Mouse (Mus musculus) small intestine, adult 2 months (tissue): Measurements from ENCODE around the gene Eif2a.

Source experiments
- CTCF ChIP-seq: fragments of 200-500 bp; IDR thresholded peaks from 2 replicates; pipeline ENCODE4 v1.5.1; 2012; ENCODE audit warnings: low read depth, mild to moderate bottlenecking, control low read depth, inconsistent platforms, low read length, moderate library complexity, mixed read lengths; ENCODE audit not compliant: insufficient replicate concordance, insufficient read length; ENCODE audit errors: extremely low read depth
- POLR2A ChIP-seq: fragments of 200-500 bp; IDR thresholded peaks from 2 replicates; pipeline ENCODE4 v1.6.1; 2012; ENCODE audit warnings: low read depth, mild to moderate bottlenecking, control low read depth, inconsistent platforms, low read length, moderate library complexity

DNA sequence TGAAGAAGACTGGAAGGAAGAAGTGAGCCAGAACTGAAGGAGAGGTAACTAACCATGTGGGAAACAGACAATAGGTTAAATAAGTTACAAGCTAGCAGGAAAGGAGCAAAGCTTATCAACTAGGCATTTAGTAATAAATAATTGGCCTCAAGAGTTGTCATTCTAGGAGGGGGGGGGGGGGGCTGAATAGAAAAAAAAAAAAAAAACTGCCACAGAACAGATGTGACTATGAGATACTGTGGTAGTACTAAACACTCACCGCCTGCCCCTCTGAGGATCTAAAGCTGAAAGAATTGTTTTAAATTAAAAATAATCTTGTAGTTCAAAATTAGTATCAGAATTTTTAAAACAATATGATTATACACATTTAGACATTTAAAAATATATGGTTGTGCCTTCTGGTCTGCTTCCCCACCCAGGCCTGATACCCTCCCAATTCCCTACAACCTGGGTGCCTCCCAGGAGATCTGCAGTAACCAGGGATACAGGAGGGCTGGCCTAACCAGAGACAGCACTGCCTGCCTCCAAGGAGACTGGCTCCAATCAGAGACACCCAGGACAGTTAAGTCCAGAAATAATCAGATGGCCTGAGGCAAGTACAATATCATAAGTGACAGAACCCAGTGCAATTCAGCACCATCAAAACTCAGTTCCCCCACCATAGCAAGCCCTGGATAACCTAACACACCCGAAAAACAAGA, 46.7 kb upstream of the Eif2a start:
- TF ChIP-seq CTCF = no peak
- no peak for TF ChIP-seq POLR2A
